Mouse (Mus musculus) common myeloid progenitor, adult 5-6 weeks (primary cell): ENCODE results near the gene Gzmn. TPM values are rescaled to one million over a fixed set of nuclear protein-coding genes. Genes with fewer than 3 reads are reported as not detected.

ENCODE experiments used
- total RNA-seq: library from RNA; stranded (forward); fragments of 200-1000, 187-1606 nt; gene quantifications from 2 replicates; pipeline ENCODE4 v1.2.3, GENCODE M21; 2017

Gzmn gene
- total RNA-seq, 1 experiment from 2014 or later = not detected

Other genes starting within 250 kb of the Gzmn start
- not detected in 2 replicates for gene Cma1, start 229.9 kb downstream of the Gzmn start, total RNA-seq
- not detected in 2 replicates for gene Cma2, start 223.6 kb downstream of the Gzmn start, total RNA-seq
- not detected in 2 replicates for gene Mcpt1, start 156.6 kb downstream of the Gzmn start, total RNA-seq
- not detected in 2 replicates for gene Mcpt9, start 144.1 kb downstream of the Gzmn start, total RNA-seq
- not detected in 2 replicates for gene Mcpt2, start 132.6 kb downstream of the Gzmn start, total RNA-seq
- gene Mcpt4, start 112.3 kb downstream of the Gzmn start, total RNA-seq = not detected in 2 replicates
- gene Mcpt8, start 89.3 kb downstream of the Gzmn start, total RNA-seq = 14.9 and 21.7 TPM in 2 replicates
- gene Ctsg, start 72.0 kb downstream of the Gzmn start, total RNA-seq = 450 and 522 TPM in 2 replicates
- gene Gzme, start 54.0 kb downstream of the Gzmn start, total RNA-seq = not detected in 2 replicates
- not detected in 2 replicates for gene Gzmd, start 42.0 kb downstream of the Gzmn start, total RNA-seq
- gene Gzmg, start 15.0 kb downstream of the Gzmn start, total RNA-seq = not detected in 2 replicates
- gene Gzmf, start 36.8 kb upstream of the Gzmn start, total RNA-seq = not detected in 2 replicates
- not detected in 2 replicates for gene Gzmc, start 60.1 kb upstream of the Gzmn start, total RNA-seq
- 0.91 and 2.1 TPM in 2 replicates for gene Gzmb, start 87.7 kb upstream of the Gzmn start, total RNA-seq
- not detected in 2 replicates for gene Atp12a, start 190.5 kb upstream of the Gzmn start, total RNA-seq
- 10.6 and 13.0 TPM in 2 replicates for gene Rnf17, start 228.0 kb upstream of the Gzmn start, total RNA-seq